Mouse (Mus musculus): ENCODE measurements around the gene Col9a2.

- TF ChIP-seq CTCF (IDR thresholded peaks at IDR 0.05) (no peak), EP300 (IDR thresholded peaks at IDR 0.05; ENCODE audit: insufficient read depth, low read depth, low read length) (no peak)
These were observed 32.2 kb upstream of the Col9a2 start for GRCm38 (mm10) chr4:121007006-121007405.
